Mouse (Mus musculus) neutrophil, adult 5-6 weeks (primary cell): ENCODE results near the gene Nudt16l1. TPM values are rescaled to one million over a fixed set of nuclear protein-coding genes. Genes with fewer than 3 reads are reported as not detected.

Experiments
- ATAC-seq: fragments of 151-379, 151-347 bp; 2 replicates; pipeline ENCODE4 v1.8.0; 2017; ENCODE audit warnings: mild to moderate bottlenecking, moderate TSS enrichment; ENCODE audit not compliant: insufficient number of reproducible peaks, poor library complexity, low FRiP score, severe bottlenecking; ENCODE audit errors: extremely low read depth
- total RNA-seq: library from RNA; stranded (forward); fragments of 200-1000 nt; gene quantifications from 2 replicates; pipeline ENCODE4 v1.2.3, GENCODE M21; 2017

Nudt16l1 gene
- total RNA-seq, 1 experiment from 2014 or later: 9.9 TPM

GRCm38 (mm10) chr16:4984717-4985116 lies 46.2 kb downstream of the Nudt16l1 start:
- no peak for ATAC-seq

Other genes with a start within 250 kb of the Nudt16l1 start
- gene Nmral1, start 219.4 kb upstream of the Nudt16l1 start, total RNA-seq: 12.0 and 12.3 TPM in 2 replicates
- gene Hmox2, start 212.4 kb upstream of the Nudt16l1 start, total RNA-seq: 70.6 and 97.2 TPM in 2 replicates
- 22.6 and 23.4 TPM in 2 replicates for gene Cdip1, start 148.5 kb upstream of the Nudt16l1 start, total RNA-seq
- gene 4930562C15Rik, start 103.3 kb upstream of the Nudt16l1 start, total RNA-seq: 0.58 and 2.6 TPM in 2 replicates
- 33.1 and 36.3 TPM in 2 replicates for gene Ubald1, start 58.4 kb upstream of the Nudt16l1 start, total RNA-seq
- 78.8 and 85.0 TPM in 2 replicates for gene Mgrn1, start 52.5 kb upstream of the Nudt16l1 start, total RNA-seq
- gene Anks3, start 25.4 kb downstream of the Nudt16l1 start, total RNA-seq: 81.5 and 84.8 TPM in 2 replicates
- gene Sept12, start 59.1 kb downstream of the Nudt16l1 start, total RNA-seq: not detected in 2 replicates
- gene Smim22, start 68.5 kb downstream of the Nudt16l1 start, total RNA-seq: not detected in 2 replicates
- 50.2 and 55.1 TPM in 2 replicates for gene Rogdi, start 74.8 kb downstream of the Nudt16l1 start, total RNA-seq
- 154 and 165 TPM in 2 replicates for gene Glyr1, start 111.1 kb downstream of the Nudt16l1 start, total RNA-seq
- gene Ubn1, start 111.3 kb downstream of the Nudt16l1 start, total RNA-seq: 60.3 and 61.9 TPM in 2 replicates
- 1.2 and 2.2 TPM in 2 replicates for gene Ppl, start 193.7 kb downstream of the Nudt16l1 start, total RNA-seq
- gene Sec14l5, start 208.3 kb downstream of the Nudt16l1 start, total RNA-seq: 0.35 and 0.37 TPM in 2 replicates